Mouse (Mus musculus): ENCODE measurements around the gene Rab3d. TPM values are rescaled to one million over a fixed set of nuclear protein-coding genes. Genes with fewer than 3 reads are reported as not detected.

Rab3d gene
- polyA plus RNA-seq (2015; fragmentation: Nextera tagmentation; extraction: Ambion mirVana): 8.5 and 9.2 TPM in 2 replicates

- Histone ChIP-seq H3K36me3 (peaks cover 2% of the 10 kb centered on the region; the same call in 1 of the 2 replicates), H3K4me3 (peak within 1 kb of the TSS; percentile 75), H3K4me1 (peaks cover 19% of the 10 kb centered on the region), H3K9ac (peak within 1 kb of the TSS; percentile 82), H3K4me2 (peak within 1 kb of the TSS; percentile 97), H3K9me3 (no peaks in the 10 kb centered on the region), H3K27me3 (replicated peaks) (peaks cover 11% of the 10 kb centered on the region), H3K27ac (replicated peaks) (peak within 1 kb of the TSS; percentile 34; the same call in 1 of the 2 replicates)
- WGBS: under 1% methylated on average over 36 of the region's 36 CpGs
- peak; percentile 89 for ATAC-seq (ENCODE audit: extremely low read depth, insufficient number of reproducible peaks, low FRiP score, low TSS enrichment)
Measured at GRCm38 (mm10) chr9:21918035-21918592, at the start of gene Rab3d. Rab3d (minus strand) TSS chr9:21918192.

GRCm38 (mm10) chr9:21963417-21963816, 45.4 kb upstream of the Rab3d start, which contains the start of gene Epor:
Epor (minus strand) TSS chr9:21963506.
- H3K27ac ChIP-seq (replicated peaks): peak within 1 kb of the TSS; percentile 71
- WGBS: 5% methylated on average over 8 of the region's 8 CpGs

GRCm38 (mm10) chr9:21962416-21963059, 44.5 kb upstream of the Rab3d start:
- H3K36me3 ChIP-seq: peaks cover 20% of the 10 kb centered on the region
- H3K9me3 ChIP-seq: no peaks in the 10 kb centered on the region
- H3K9ac ChIP-seq: peak overlapping the region; percentile 74
- H3K4me1 ChIP-seq: peaks cover 39% of the 10 kb centered on the region
- H3K27ac ChIP-seq (replicated peaks): peak overlapping the region; percentile 71
- H3K27me3 ChIP-seq (replicated peaks): peaks cover 31% of the 10 kb centered on the region
- H3K4me3 ChIP-seq: peak overlapping the region; percentile 54
- H3K4me2 ChIP-seq: peak overlapping the region; percentile 81
- peak; percentile 74 for ATAC-seq (ENCODE audit: extremely low read depth, insufficient number of reproducible peaks, low FRiP score, low TSS enrichment)
- 1% methylated on average over 34 of the region's 34 CpGs for WGBS

More at GRCm38 (mm10) chr9:21963417-21963816, 45.4 kb upstream of the Rab3d start, which contains the start of gene Epor:
- Histone ChIP-seq H3K36me3 (peaks cover 12% of the 10 kb centered on the region; the same call in 1 of the 2 replicates), H3K9me3 (no peaks in the 10 kb centered on the region), H3K4me3 (peak within 1 kb of the TSS; percentile 54), H3K9ac (peak within 1 kb of the TSS; percentile 74), H3K4me1 (peaks cover 39% of the 10 kb centered on the region), H3K4me2 (peak within 1 kb of the TSS; percentile 81), H3K27me3 (replicated peaks) (peaks cover 36% of the 10 kb centered on the region)
- ATAC-seq (ENCODE audit: extremely low read depth, insufficient number of reproducible peaks, low FRiP score, low TSS enrichment): peak; percentile 79

GRCm38 (mm10) chr9:21962010-21962409, 44.0 kb upstream of the Rab3d start:
- H3K4me3 ChIP-seq: peak overlapping the region; percentile 54
- peak overlapping the region; percentile 74 for H3K9ac ChIP-seq
- peak overlapping the region; percentile 81 for H3K4me2 ChIP-seq
- peaks cover 27% of the 10 kb centered on the region for H3K27me3 ChIP-seq (replicated peaks)
- H3K4me1 ChIP-seq: peaks cover 39% of the 10 kb centered on the region
- no peaks in the 10 kb centered on the region for H3K9me3 ChIP-seq
- no peak overlapping the region; the same call in 1 of the 2 replicates for H3K27ac ChIP-seq (replicated peaks)
- peaks cover 24% of the 10 kb centered on the region for H3K36me3 ChIP-seq
- 1% methylated on average over 15 of the region's 15 CpGs for WGBS
- 0 out of 2 replicates have a peak, but pooled peaks have one; percentile 16 for ATAC-seq (ENCODE audit: extremely low read depth, insufficient number of reproducible peaks, low FRiP score, low TSS enrichment)

- H3K9me3 ChIP-seq: no peaks in the 10 kb centered on the region
- H3K4me2 ChIP-seq: peak overlapping the region; percentile 81
- H3K27ac ChIP-seq (replicated peaks): no peak overlapping the region; the same call in 1 of the 2 replicates
- peak overlapping the region; percentile 74 for H3K9ac ChIP-seq
- H3K4me1 ChIP-seq: peaks cover 42% of the 10 kb centered on the region
- peak overlapping the region; percentile 54 for H3K4me3 ChIP-seq
- peaks cover 27% of the 10 kb centered on the region for H3K27me3 ChIP-seq (replicated peaks)
- no peak for ATAC-seq (ENCODE audit: extremely low read depth, insufficient number of reproducible peaks, low FRiP score, low TSS enrichment)
- peaks cover 24% of the 10 kb centered on the region for H3K36me3 ChIP-seq
- 2% methylated on average over 35 of the region's 35 CpGs for WGBS
Measured at GRCm38 (mm10) chr9:21961366-21961980, 43.5 kb upstream of the Rab3d start.

- H3K36me3 ChIP-seq: peaks cover 24% of the 10 kb centered on the region
- H3K9me3 ChIP-seq: no peaks in the 10 kb centered on the region
- peaks cover 27% of the 10 kb centered on the region for H3K27me3 ChIP-seq (replicated peaks)
- peak overlapping the region; percentile 74 for H3K9ac ChIP-seq
- peak overlapping the region; percentile 54 for H3K4me3 ChIP-seq
- WGBS: 14% methylated on average over 26 of the region's 26 CpGs
- no peak for ATAC-seq (ENCODE audit: extremely low read depth, insufficient number of reproducible peaks, low FRiP score, low TSS enrichment)
- no peak overlapping the region for H3K27ac ChIP-seq (replicated peaks)
- peaks cover 46% of the 10 kb centered on the region for H3K4me1 ChIP-seq
- H3K4me2 ChIP-seq: peak overlapping the region; percentile 81
Measured at GRCm38 (mm10) chr9:21960558-21961208, 42.7 kb upstream of the Rab3d start.

- H3K4me2 ChIP-seq: peak overlapping the region; percentile 81
- H3K9me3 ChIP-seq: no peaks in the 10 kb centered on the region
- H3K27me3 ChIP-seq (replicated peaks): peaks cover 27% of the 10 kb centered on the region
- peak overlapping the region; percentile 54 for H3K4me3 ChIP-seq
- peak overlapping the region; percentile 29 for H3K9ac ChIP-seq
- no peak overlapping the region for H3K27ac ChIP-seq (replicated peaks)
- no peak for ATAC-seq (ENCODE audit: extremely low read depth, insufficient number of reproducible peaks, low FRiP score, low TSS enrichment)
- peaks cover 24% of the 10 kb centered on the region for H3K36me3 ChIP-seq
- H3K4me1 ChIP-seq: peaks cover 47% of the 10 kb centered on the region
- 57% methylated on average over 9 of the region's 9 CpGs for WGBS
Measured at GRCm38 (mm10) chr9:21960135-21960534, 42.1 kb upstream of the Rab3d start.

GRCm38 (mm10) chr9:21959244-21959643, 41.3 kb upstream of the Rab3d start:
- WGBS: 82% methylated on average over 7 of the region's 7 CpGs

GRCm38 (mm10) chr9:21958372-21958771, 40.4 kb upstream of the Rab3d start:
- Histone ChIP-seq H3K4me3 (no peak overlapping the region), H3K4me1 (peaks cover 44% of the 10 kb centered on the region), H3K9ac (0 out of 2 replicates have a peak overlapping the region, but pooled peaks have one; percentile 16), H3K9me3 (no peaks in the 10 kb centered on the region), H3K36me3 (peaks cover 24% of the 10 kb centered on the region), H3K27ac (replicated peaks) (no peak overlapping the region), H3K4me2 (no peak overlapping the region), H3K27me3 (replicated peaks) (peaks cover 27% of the 10 kb centered on the region)
- ATAC-seq (ENCODE audit: extremely low read depth, insufficient number of reproducible peaks, low FRiP score, low TSS enrichment): no peak
- 62% methylated on average over 5 of the region's 5 CpGs for WGBS

More at GRCm38 (mm10) chr9:21959244-21959643, 41.3 kb upstream of the Rab3d start:
- no peak overlapping the region for H3K4me3 ChIP-seq
- H3K4me2 ChIP-seq: no peak overlapping the region; the same call in 1 of the 2 replicates
- peaks cover 24% of the 10 kb centered on the region for H3K36me3 ChIP-seq
- no peak overlapping the region for H3K27ac ChIP-seq (replicated peaks)
- H3K9ac ChIP-seq: no peak overlapping the region
- no peak for ATAC-seq (ENCODE audit: extremely low read depth, insufficient number of reproducible peaks, low FRiP score, low TSS enrichment)
- peaks cover 27% of the 10 kb centered on the region for H3K27me3 ChIP-seq (replicated peaks)
- H3K9me3 ChIP-seq: no peaks in the 10 kb centered on the region
- peaks cover 52% of the 10 kb centered on the region for H3K4me1 ChIP-seq

- peaks cover 20% of the 10 kb centered on the region for H3K4me1 ChIP-seq
- H3K4me3 ChIP-seq: peak within 1 kb of the TSS; percentile 79
- peak within 1 kb of the TSS; percentile 88 for H3K9ac ChIP-seq
- peaks cover 15% of the 10 kb centered on the region for H3K27me3 ChIP-seq (replicated peaks)
- peaks cover 24% of the 10 kb centered on the region for H3K36me3 ChIP-seq
- H3K4me2 ChIP-seq: peak within 1 kb of the TSS; percentile 76
- peak within 1 kb of the TSS; percentile 94 for H3K27ac ChIP-seq (replicated peaks)
- WGBS: under 1% methylated on average over 54 of the region's 54 CpGs
- no peaks in the 10 kb centered on the region for H3K9me3 ChIP-seq
- peak; percentile 95 for ATAC-seq (ENCODE audit: extremely low read depth, insufficient number of reproducible peaks, low FRiP score, low TSS enrichment)
Measured at GRCm38 (mm10) chr9:21955570-21956281, 37.7 kb upstream of the Rab3d start, which contains the start of gene Swsap1. Swsap1 (plus strand) TSS chr9:21955755.
